Mouse (Mus musculus) T-helper 1 cell (primary cell): ENCODE results near the gene Cpz.

ENCODE experiments used
- in situ Hi-C: fragments of 300-600 bp; cut with MboI, MseI; formaldehyde crosslinking; loops from one replicate; pipeline ENCODE4 v1.15.1; 2025; ENCODE audit warnings: high pct_unique_total_duplicates

Gene Cpz

DNA sequence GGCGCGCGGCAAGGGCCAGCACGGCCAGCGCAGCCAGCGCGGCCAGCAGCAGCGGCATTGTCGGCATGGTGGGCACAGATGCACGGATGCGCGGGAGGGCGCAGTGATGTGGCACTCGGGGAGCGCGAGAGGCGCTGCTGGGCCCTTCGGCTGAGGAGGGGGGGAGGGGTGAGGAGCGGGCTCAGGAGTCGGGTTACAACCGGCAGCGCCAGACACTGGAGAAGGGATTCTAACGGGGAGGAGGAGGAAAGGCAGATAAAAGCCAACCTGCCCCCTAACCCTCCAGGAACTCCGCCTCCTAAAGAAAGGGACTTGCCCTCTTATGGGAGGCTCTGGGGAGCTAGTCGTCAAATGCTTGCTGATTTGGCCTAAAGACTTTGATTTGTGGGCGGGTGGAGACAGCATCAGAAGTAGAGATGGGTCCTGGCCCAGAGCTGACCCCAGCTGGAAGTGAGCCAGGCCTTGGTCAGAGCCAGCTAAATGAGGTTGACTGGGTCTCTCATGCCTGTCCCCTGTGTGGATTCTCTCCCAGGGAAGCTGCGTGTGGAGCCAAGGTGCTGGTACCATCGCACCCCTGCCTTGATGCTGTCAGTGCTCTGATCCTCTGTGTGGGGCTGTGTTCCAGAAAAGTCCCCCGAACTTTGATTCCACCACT, at the start of gene Cpz:
TSS of gene Cpz (minus strand) at position 230 of the 655 bp plus-strand sequence.
- in situ Hi-C loops, result no loop called here

DNA sequence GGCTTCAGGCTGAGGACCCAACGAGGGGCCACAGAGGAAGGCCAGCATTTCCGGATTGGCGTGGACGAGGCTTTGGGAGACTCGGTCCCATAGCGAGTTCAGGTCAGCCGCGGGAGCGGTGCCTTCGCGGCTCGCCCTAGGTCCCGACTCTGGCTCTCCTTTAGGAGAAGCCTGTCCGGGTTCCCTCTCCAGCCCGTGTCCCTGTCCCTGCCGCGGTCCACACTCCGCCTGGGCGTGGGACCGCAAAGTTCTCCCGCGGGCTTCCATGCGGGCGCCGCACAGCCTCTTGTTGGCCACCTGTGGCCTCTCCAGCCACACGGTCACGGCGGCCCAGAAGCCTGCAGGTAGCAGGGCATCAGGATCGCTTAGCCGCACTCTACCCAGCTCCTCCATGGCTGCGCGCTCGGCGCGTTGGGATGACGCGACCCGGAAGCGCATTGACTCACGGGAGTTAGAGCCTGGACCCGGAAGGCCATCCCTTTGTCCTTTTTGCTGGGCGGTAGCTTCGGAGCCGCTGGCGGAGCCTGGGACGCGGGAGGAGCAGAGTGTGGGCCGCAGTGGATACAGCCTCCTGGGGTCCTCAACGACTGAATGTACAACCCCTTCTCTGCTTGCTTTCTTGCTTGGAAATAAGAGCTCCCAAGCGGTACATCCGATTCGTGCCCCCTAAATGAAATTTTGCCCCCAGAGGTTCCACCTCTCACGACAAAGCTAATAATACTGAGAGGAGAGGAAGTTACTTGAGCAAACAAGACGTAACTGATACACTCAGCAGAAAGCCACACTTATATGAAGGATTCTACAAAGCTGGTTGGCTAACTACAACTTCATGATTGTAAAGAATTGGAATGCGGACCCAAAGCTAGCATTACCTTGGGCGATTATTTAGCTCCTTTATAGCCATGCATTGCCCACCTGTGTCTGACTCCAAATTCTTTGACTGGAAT, 49.4 kb upstream of the Cpz start, which contains the start of gene Trmt44:
TSS of gene Trmt44 (minus strand) at position 418 of the 947 bp plus-strand sequence.
- in situ Hi-C loops, result no loop called here

DNA sequence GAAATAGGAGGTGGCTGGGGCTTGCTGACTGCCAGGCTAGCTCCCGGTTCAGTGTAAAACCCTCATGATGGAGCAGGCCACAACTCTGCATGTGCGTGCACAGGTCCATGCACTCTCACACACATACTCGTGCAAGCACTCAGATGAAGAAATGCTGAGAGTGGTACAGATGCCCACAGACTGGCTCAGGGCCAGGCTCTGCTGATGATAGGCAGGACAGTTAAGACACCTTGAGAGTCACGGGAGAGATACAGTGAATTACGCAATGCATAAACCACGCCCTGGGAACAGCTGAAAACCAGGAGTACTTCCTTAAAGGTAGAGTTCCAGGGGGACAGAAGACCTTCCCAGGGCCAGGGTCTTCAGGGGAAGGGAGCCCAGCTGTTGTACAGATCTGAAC, 46.0 kb upstream of the Cpz start:
- in situ Hi-C loops, result no loop called here

DNA sequence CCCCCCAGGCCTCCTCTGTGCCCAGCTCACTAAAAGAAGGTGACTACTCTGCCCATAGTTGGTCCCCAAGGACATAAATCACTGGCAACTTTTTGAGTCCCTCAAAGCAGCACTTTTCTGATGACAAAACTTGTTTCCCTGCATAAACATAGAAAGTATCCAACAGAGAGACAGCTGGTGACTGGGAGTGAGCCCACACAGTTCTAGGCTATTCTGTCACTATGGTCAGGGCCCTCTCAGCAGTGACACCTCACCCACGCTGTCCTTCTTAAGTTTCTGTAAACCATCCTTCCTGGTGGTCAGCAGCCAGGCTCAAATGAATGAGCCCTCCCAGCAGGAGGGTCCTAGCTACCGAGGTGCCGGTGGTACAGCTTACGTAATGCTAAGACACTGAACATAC, 41.1 kb upstream of the Cpz start:
- in situ Hi-C loops, result no loop called here

DNA sequence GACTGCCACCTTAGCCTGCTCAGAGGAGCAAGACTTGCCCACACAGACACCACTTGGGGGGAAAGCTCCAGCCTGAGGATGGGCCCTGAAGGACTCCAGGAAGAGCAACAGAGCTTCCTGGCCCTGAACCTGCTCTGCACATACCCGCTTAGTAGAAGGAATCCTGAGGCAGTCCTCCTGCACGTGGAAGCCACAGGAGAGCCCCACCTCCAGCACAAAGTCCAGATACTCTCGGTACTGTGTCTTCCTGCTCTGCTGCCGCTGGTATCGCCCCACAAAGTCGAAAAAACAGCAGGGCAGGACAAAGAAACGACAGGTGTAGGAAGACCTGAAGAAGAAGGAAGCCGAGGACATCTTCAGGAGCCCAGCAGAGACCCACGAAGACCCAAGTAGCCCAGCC, 39.7 kb upstream of the Cpz start:
- in situ Hi-C loops, result no loop called here

DNA sequence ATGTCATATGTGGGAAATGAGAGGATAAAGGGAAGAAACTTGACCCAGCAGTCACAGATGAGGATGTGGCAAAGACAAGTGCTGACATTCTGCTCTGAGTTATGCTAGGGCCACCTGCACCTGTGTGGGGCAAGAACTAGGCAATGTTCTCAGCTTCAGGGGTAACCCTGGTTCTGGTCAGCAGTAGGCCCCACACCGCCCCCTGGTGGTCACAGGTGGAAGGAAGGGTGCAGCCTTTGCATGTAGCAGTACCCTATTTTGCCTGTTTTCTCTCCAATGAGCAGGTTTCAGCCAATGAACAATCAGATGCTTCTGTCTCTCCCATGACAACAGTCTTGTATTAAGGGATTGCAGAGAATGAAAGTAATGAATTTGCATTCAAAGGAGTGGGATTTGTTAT, 38.0 kb upstream of the Cpz start:
- in situ Hi-C loops, result no loop called here

DNA sequence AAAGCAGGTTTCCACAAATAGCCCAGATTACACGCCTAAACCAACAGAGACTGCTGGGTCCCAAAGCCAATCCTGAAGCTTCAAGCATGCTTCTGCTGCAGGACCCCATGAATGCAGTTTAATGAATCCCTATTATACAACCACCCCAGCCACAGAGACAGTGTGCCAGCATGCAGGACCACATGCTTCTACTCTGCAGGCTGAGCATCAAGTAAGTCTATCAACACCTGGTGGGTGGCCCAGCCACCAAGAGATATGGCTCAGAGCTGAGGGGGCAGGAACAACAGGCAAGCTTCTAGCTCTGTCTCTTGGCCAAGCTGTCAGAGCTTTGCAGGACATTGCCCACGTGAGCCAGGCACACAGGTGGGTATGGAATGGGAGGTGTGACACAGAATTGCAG, 37.1 kb upstream of the Cpz start:
- in situ Hi-C loops, result no loop called here

DNA sequence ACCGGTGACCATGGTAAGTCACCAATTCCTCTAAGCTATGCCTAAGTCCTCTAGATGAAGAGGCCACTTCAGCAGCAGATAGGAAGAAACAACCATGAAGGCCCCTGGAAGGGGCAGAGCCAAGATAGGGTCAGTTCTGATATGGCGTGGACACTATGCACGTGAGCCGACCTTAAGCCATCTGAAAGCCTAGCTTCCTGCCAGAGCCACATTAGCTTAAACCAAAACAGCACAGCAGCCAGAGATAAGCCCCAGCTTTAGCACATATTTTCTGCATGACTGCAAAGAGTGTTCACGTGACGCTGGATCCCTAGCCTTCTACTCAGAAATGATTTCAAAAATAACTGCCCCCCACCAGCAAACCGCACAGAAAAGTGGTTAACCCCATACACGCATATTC, 33.9 kb upstream of the Cpz start:
- in situ Hi-C loops, result no loop called here

DNA sequence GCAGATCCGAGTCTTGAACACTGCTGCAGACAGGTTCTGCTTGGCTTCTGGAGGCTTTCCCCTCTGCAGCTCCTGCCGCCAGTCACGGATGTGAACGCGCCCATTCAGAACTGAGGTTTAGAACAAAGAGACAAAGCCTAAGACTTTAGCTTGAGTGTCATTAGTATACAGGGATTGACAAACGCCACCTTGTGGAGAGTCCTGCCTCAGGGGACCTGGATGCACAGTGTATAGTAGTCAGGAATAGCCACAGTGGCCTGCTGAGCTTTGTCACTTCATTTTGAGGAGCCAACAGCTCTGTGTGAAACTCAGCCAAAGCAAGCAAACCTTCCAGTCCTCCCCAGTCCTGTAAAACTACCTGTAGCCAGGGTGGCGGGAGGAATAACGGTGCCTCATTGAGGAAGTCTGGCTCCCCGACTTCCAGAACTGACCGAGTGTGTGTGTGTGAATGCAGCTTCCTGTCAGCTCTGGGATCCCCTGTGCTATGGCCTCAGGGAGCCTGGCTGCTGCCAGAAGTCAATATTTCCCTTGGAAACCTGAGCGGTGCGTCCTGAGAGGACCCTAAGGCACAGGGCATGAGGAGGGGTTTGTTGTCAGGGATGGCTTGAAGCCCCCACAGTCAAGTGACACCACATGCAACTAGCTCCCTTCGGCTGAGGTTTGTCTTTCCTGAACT, 32.6 kb upstream of the Cpz start:
- in situ Hi-C loops, result no loop called here

DNA sequence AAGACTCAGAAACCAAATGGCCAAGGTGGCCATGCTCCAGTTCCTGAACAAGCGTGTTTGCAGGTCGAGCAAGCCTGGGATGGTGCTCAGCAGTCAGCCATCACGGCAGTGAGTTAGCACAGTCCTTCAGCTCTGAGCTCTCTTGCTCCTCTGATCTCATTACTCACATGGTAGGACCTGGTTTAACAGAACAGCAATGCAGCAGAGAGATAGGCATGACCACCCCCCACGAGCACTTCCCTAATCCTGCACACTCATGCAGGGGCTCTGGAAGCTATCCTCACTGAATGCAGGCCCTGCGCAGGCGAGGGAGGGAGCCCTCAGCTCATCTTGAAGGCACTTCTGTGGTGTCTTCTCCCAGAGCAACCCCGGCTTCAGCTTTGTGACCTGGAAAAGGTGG, 30.9 kb upstream of the Cpz start:
- in situ Hi-C loops, result no loop called here

DNA sequence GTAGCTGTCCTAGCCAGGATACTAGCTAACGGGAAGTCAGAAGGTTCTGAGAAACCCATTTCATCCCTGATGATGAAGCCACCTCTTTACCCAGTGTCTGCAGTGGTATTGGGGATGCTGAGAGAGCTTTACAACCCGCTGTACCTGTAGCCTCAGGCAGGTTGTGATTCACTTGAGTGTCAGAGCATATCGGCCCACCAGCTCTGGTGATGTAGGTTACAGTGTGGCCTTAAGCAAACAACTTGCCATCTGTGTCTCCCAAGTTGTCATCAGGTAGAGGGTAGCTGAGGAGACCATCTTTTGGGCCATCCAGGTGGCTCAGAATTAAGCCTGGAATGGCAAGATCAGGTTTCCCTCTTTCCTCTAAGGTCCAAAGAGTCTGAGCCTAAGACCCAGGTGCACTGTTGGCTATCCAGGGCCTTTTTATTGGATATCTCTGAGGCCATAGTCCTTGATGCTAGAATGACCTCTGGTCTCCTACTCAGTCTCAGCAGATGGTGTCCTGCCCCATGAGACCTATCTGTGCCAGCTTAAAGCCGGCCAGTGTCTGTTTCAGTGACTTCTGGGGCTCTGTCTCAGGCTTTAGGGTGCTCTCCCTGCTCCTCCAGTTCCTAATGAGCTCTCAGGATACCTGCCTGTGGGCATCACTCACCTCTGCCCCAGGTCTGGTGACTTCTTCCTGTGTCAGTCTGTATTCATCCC, 27.5 kb upstream of the Cpz start:
- in situ Hi-C loops, result no loop called here

DNA sequence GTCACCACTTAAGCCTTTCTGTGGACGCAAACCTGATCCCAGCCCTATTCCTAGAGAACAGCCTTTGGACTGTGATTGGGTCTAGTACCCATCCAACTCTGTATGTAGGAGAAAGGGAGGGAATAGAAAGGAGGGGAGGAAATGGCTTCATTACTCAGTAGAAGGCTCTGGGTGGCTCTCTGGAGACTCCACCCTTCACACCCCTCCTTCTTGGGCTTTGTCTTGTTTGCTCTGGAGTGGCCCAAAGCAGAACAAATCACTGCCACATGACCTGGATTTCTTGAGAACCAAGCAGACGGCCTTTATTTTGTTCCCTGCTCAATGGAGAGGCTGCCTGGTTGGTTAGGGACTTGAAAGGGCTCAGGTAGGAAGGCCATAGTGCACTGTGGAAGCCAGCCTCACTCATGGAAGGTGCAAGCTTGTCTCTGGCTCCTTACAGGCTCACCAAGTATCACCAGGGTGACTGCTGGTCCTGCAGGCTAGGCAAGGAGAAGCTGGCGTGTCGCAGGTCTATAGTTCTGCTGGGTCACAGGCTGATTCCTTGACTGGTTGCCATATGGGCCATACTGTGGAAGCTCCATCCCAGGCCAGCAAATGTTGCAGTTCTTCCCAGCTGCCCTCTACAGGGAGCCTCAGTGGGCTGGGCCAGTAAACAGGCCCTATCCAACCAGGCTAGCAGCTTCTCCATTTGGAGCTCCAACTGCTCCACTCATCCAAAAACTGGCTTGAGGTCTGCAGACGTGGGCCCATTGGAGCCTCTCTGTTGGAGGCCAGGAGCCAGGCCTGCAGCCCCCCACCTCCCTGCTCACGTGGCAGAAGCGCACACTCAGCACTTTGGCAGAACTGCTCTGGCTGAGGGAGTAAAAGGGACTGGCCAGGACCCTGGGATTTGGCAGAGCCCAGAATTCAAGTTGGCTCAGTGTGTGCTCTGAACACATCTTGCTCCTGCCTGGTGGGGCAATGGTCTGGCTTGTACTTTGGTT, 26.6 kb upstream of the Cpz start:
- in situ Hi-C loops, result no loop called here

DNA sequence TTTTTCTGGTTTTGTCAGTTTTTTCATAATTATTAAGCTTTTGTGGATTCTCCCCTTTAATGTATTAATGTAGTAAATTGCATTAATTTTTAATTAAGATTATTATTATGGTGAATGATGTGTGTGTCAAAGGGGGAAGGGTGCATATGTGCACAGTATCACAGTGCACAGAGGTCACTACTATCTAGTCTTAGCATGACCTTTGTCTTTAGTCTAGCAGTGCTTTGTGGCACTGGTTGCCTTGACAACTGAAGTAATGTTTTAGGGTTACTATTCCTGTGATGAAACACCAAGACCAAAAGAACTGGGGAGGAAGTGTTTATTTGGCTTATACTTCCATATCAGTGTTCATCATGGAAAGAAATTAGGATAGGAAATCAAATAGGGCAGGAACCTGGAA, 20.6 kb upstream of the Cpz start:
- in situ Hi-C loops, result no loop called here

DNA sequence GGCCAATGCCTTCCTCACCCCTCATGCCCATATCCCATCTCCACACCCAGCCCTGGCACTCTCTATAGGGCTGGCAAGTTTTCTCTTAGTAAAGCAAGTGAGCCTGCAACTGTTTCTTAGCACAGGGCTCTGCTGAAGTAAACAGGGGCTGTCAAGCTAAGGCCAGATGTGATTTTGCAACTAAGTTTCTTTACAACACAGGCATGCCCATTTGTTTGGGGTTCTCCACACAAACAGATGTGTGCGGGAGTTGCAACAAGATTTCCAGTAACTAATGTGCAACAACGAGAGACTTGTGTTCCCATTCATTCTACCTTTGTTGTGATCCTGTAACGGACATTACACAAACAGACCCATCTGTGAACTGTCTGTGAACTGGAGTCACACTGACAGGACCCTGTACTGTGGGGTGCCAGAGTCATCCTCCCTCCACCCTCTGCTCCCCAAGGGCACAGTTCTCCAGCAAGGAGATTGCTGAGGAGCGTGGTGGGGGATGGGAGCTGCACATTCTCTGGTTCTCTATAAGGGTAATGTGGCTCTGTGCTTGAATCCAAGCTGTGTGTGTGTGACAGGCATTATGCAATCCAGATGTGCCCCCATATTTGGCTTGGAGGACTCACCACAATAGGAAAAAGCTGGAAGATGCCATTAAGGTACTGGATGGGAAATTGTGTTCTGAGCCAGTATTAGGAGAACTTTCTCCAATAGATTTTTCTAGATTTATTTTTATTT, 15.7 kb upstream of the Cpz start:
- in situ Hi-C loops, result no loop called here

DNA sequence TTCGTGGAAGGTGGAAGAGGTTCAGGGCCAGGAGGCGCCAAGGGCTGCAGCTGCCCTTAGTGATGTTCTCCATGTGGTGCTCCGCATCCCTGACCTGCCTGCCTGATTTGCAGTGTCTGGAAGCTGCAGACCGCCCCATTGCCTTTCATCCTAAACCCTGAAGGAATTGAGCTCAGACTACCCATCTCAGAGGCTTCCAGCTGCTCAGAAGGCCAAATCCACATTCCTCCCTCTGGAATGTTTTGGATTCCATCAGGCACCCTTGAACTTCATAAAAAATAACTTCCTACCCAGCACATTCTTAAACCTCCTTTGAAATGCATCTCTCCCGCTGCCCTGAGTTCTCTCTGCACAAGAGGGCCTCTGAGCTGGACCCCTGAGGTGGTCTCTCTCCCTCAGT, 15.1 kb upstream of the Cpz start:
- in situ Hi-C loops, result no loop called here

DNA sequence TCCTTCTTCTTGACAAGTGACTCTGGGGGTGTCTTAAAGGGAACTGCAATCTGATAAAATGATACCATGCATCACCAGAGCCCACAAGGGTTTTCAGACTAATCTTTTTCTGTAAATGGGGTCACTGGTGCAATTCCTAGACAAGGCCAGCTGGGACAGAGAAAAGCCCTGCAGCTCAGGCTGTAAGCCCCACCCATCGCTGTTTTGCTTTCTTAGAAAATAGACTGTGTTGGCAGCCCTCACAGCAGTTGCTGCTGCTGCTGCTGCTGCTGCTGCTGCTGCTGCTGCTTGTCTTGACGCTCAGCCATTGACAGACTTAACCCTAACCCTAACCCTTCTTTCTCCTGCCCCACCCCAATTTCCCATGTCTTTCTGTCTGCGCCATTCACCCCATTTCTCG, 14.1 kb upstream of the Cpz start:
- in situ Hi-C loops, result no loop called here

DNA sequence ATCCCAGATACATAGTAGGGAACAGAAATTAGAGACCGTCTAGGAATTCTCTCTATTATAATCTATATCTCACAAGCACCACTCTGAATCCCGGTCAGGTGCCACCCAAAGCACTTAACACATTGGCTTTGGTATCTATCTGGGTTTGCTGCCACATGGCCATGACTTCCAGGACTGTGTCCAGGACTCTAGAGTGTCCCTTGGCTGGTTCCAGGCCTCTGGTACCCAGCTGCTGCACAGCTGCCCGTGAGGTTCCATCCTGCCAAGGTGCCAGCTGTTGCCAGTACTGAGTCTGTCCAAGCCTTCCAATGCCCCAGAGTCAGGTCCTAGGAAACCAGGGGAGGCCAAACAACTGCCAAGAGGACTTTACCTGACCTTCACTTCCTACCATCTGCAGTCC, 12.5 kb upstream of the Cpz start:
- in situ Hi-C loops, result no loop called here

DNA sequence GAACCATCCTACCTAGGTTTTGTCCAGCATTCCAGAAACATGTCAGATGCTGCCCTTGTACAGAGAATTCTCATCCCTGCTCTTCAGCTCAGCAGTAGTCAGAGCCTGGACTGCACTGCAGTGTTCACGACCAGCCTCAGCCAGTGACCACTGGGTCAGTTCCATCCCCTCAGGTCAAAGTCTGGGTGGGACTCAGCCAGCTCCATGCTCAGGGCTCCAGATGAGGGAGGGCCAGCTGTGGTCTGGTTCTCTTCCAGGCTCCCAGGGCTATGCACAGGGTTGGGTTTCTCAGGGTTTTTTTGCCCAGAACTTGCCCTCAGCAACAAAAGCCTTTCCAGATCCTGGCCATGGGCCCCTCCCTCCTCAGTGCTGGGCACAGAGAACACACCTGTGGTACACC, 12.0 kb upstream of the Cpz start:
- in situ Hi-C loops, result no loop called here

DNA sequence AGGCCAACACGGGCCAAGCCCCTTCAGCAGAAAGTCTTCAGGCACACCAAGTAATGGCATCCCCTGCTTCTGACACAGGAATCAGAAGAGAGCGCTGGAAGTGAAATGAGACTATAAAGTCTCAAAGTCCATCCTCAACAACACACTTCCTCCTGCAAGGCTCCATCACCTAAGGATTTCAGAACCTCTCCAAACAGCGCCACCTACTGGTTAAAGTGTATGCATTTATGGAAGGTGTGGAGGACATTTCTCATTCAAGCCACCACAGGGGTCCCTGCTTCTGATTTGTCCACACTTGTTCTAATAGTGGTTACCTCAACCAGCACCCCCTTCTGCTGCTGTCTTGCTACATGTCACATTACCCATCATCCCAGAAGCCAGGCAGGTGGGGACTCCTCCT, 10.8 kb upstream of the Cpz start:
- in situ Hi-C loops, result no loop called here

DNA sequence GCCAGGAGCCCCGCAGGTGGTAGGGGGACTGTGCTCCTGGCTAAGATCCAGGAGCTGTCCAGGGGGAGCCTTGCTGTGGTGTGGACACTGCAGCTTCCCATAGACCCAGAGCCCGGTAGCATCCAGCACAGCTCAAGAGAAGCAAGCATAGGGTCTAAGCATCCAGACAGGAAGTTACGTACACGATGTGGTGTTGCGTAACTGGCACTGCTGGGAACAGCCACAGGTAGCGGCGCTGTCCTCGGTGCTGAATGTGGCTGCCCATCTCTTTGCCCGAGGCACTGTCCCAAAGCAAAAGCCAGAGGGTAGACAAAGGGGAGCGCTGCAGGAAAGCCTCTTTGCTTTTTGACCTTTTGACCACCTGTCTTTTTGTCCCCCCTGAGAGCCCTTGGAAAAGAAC, 6.1 kb upstream of the Cpz start:
- in situ Hi-C loops, result no loop called here
